Mouse (Mus musculus): Measurements from ENCODE around the gene Plpp2. TPM values are rescaled to one million over a fixed set of nuclear protein-coding genes. Genes with fewer than 3 reads are reported as not detected.
A peak's percentile ranks its signal among the peaks of the same experiment; 100 is the strongest.

The Plpp2 gene
- total RNA-seq (2014; fragmentation: Nextera tagmentation) = 13.9 and 14.8 TPM in 2 replicates
- total RNA-seq (2017) = 5.3 and 7.9 TPM in 2 replicates

- ATAC-seq (replicated peaks; ENCODE audit: poor library complexity, severe bottlenecking) = peak; percentile 85
These were observed at the start of gene Plpp2 for GRCm38 (mm10) chr10:79533126-79533911. Gene Plpp2, minus strand, starts transcription at chr10:79533796.

GRCm38 (mm10) chr10:79581501-79581900 is 47.9 kb upstream of the Plpp2 start:
- ATAC-seq (replicated peaks; ENCODE audit: poor library complexity, severe bottlenecking) = no peak

GRCm38 (mm10) chr10:79580811-79581210 is 47.2 kb upstream of the Plpp2 start:
- peak; percentile 77 for ATAC-seq (replicated peaks; ENCODE audit: poor library complexity, severe bottlenecking)

- ATAC-seq (replicated peaks; ENCODE audit: poor library complexity, severe bottlenecking) = no peak
These were observed 46.8 kb upstream of the Plpp2 start for GRCm38 (mm10) chr10:79580356-79580755.

GRCm38 (mm10) chr10:79579781-79580180 is 46.2 kb upstream of the Plpp2 start:
- no peak for ATAC-seq (replicated peaks; ENCODE audit: poor library complexity, severe bottlenecking)

GRCm38 (mm10) chr10:79578891-79579290 is 45.3 kb upstream of the Plpp2 start:
- no peak for ATAC-seq (replicated peaks; ENCODE audit: poor library complexity, severe bottlenecking)

- no peak for ATAC-seq (replicated peaks; ENCODE audit: poor library complexity, severe bottlenecking)
These were observed 44.7 kb upstream of the Plpp2 start for GRCm38 (mm10) chr10:79578276-79578675.

- no peak for ATAC-seq (replicated peaks; ENCODE audit: poor library complexity, severe bottlenecking)
These were observed 43.8 kb upstream of the Plpp2 start for GRCm38 (mm10) chr10:79577376-79577775.

- ATAC-seq (replicated peaks; ENCODE audit: poor library complexity, severe bottlenecking) = no peak
These were observed 42.2 kb upstream of the Plpp2 start for GRCm38 (mm10) chr10:79575754-79576153.

- no peak for ATAC-seq (replicated peaks; ENCODE audit: poor library complexity, severe bottlenecking)
These were observed 41.2 kb upstream of the Plpp2 start for GRCm38 (mm10) chr10:79574796-79575195.

- ATAC-seq (replicated peaks; ENCODE audit: poor library complexity, severe bottlenecking) = no peak
These were observed 40.8 kb upstream of the Plpp2 start for GRCm38 (mm10) chr10:79574350-79574749.

GRCm38 (mm10) chr10:79573611-79574010 is 40.0 kb upstream of the Plpp2 start:
- no peak for ATAC-seq (replicated peaks; ENCODE audit: poor library complexity, severe bottlenecking)

GRCm38 (mm10) chr10:79571314-79571713 is 37.7 kb upstream of the Plpp2 start:
- no peak for ATAC-seq (replicated peaks; ENCODE audit: poor library complexity, severe bottlenecking)

- ATAC-seq (replicated peaks; ENCODE audit: poor library complexity, severe bottlenecking) = no peak
These were observed 36.3 kb upstream of the Plpp2 start for GRCm38 (mm10) chr10:79569921-79570320.

- no peak for ATAC-seq (replicated peaks; ENCODE audit: poor library complexity, severe bottlenecking)
These were observed 26.1 kb upstream of the Plpp2 start for GRCm38 (mm10) chr10:79559716-79560115.

GRCm38 (mm10) chr10:79557496-79557895 is 23.9 kb upstream of the Plpp2 start:
- no peak for ATAC-seq (replicated peaks; ENCODE audit: poor library complexity, severe bottlenecking)

GRCm38 (mm10) chr10:79556951-79557350 is 23.4 kb upstream of the Plpp2 start:
- ATAC-seq (replicated peaks; ENCODE audit: poor library complexity, severe bottlenecking) = no peak

GRCm38 (mm10) chr10:79555238-79555724 is 21.7 kb upstream of the Plpp2 start:
- ATAC-seq (replicated peaks; ENCODE audit: poor library complexity, severe bottlenecking) = no peak

- ATAC-seq (replicated peaks; ENCODE audit: poor library complexity, severe bottlenecking) = peak; percentile 76
These were observed 21.0 kb upstream of the Plpp2 start, which contains the start of gene Mier2 for GRCm38 (mm10) chr10:79554330-79555237. Gene Mier2, minus strand, starts transcription at chr10:79555199.

- ATAC-seq (replicated peaks; ENCODE audit: poor library complexity, severe bottlenecking) = no peak
These were observed 20.1 kb upstream of the Plpp2 start for GRCm38 (mm10) chr10:79553691-79554090.

- ATAC-seq (replicated peaks; ENCODE audit: poor library complexity, severe bottlenecking) = no peak
These were observed 19.6 kb upstream of the Plpp2 start for GRCm38 (mm10) chr10:79553176-79553575.

Data from granulocyte monocyte progenitor cell, adult 5-6 weeks (primary cell).